Mouse (Mus musculus) frontal cortex, postnatal 10 days (tissue): Measurements from ENCODE around the gene Clstn2.

ENCODE experiments used
- DNase-seq, 2 experiments: peaks; one replicate each; pipeline ENCODE4 v3.0.0; 2022; ENCODE audit warnings: low spot score in 2 of 2, mixed read lengths in 1 of 2

The Clstn2 gene

DNA sequence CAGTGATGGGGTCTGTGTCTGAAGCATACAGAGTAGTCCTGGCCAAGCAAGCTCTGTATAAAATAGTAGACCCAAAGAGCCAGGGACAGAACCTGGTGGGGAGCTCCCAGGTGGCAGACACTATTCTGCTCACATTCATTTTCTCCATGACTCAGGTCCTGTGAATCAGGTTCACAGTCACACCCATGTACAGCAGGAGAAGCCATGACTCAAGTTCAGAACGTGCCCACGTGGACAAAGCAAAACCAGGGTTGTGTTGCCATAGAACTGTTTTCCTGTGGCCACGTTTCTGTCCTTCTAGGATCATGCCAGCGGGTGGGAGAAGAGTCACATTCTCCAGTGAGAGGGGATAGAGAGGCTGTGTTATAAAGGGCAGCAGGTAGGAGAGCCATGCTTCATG lies 353.9 kb downstream of the Clstn2 start:
- no peak for DNase-seq

GRCm38 (mm10) chr9:97677075-97677474 lies 355.9 kb downstream of the Clstn2 start:
- DNase-seq = no peak

GRCm38 (mm10) chr9:97672681-97673080 lies 360.3 kb downstream of the Clstn2 start:
- DNase-seq = no peak

GRCm38 (mm10) chr9:97672224-97672623 lies 360.8 kb downstream of the Clstn2 start:
- DNase-seq = no peak

- no peak for DNase-seq
Observed at GRCm38 (mm10) chr9:97670666-97671065, 362.3 kb downstream of the Clstn2 start.

DNA sequence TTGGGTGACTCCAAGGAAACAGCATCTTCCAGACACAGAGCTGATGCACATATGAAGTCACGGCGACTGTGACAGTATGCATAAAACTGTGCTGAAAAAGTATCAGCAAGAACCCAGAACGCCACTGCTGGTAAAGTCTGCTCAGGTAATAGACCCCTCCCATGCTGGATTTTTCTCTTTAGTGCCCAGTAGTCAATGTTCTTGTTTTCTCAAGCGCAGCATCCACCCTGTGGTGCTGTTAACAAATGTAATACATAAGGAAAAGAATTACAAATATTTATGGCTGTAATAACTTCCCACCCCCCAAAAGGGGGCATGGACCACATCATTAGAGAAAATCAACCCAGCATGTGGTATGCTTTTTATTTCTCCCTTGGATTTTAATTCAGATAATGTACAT lies 372.0 kb downstream of the Clstn2 start:
- DNase-seq = no peak

GRCm38 (mm10) chr9:97658736-97659135 lies 374.2 kb downstream of the Clstn2 start:
- DNase-seq = no peak

GRCm38 (mm10) chr9:97648409-97648808 lies 384.6 kb downstream of the Clstn2 start:
- no peak for DNase-seq

- no peak for DNase-seq
Observed at GRCm38 (mm10) chr9:97645746-97646145, 387.2 kb downstream of the Clstn2 start.

DNA sequence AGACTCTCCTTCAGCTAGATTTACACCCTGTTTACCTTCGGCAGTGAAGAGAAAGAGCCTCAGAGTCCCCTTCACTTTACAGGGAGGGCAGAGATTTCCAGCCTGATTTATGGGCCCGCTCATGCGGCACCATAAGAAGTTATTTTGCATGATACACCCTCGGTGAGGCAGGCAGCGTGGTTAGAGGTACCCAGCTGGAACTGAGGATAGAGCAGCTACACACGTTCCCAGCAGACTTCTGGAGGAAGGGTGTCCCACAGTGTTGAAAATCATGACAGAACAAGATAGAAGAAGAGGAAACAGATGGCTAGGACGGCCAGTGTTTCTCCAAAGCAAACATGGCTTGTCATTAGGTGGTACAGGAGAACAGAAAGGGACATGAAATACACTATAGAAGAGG lies 390.6 kb downstream of the Clstn2 start:
- no peak for DNase-seq

DNA sequence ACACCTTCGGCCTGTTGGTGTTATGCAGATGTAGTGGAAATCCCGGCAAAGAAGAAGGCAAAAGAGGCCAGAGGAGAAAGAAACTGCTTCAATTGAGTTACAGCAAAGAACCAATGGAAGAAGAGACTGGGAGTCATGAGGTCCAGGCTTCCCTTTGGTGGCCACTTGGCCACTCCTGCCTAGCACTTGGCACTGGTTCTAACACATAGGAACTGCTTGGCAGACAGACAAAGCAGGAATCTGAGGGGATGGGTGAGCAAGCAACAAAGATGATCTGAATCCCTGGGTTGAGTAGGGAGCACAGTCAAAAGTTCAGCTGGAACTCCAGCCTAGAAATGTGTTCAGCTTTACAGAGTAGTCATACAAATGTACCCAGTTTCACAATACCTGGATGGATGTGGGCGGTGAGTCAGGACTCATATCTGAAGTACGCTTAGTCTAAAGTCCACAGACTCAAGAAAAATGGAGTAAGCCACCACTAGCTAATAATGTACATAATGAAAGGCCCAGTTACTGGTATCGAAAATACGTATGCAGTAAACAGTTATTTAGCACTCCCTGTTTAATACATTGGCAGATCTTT lies 392.9 kb downstream of the Clstn2 start:
- DNase-seq = no peak

GRCm38 (mm10) chr9:97638683-97639354 lies 394.2 kb downstream of the Clstn2 start:
- DNase-seq = no peak

DNA sequence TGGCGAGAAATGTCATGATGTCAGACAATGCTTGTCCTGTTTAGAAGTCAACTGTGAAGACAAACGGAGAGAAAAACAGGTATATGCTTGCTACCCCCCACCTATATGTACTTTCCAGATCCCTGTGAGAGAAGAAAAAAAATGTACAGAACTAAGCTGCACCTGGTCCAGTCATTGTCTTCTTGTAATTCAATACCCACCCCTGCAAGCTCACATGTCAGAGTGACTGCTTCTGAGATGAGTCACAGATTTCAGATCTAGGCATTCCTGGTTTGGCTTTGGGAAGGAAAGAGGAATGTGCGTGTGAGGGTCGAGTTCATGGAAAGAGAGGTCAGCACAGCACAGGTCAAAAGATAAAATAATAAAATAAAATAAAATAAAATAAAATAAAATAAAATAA lies 397.6 kb downstream of the Clstn2 start:
- DNase-seq = no peak

GRCm38 (mm10) chr9:97634831-97635230 lies 398.1 kb downstream of the Clstn2 start:
- no peak for DNase-seq

DNA sequence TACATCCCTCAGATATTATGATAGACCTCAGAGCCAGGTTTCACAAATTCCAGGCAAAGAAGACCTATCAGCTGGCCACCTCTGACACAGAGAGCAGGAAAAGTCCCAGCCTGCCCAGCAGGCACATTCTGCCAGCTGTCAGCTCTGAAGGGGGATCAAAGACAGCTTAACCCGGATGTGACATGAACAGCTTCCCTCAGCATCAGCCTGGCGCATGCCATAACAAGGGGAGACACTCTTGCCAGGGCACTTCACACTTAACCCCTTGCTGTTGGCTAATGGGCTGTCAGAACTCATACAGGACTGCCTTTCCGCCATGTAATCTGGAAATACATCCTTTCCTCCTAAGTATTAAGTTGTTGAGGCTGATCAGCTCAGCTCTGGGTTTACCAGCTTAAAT lies 403.8 kb downstream of the Clstn2 start:
- DNase-seq = no peak

GRCm38 (mm10) chr9:97628361-97628908 lies 404.5 kb downstream of the Clstn2 start:
- DNase-seq = no peak

DNA sequence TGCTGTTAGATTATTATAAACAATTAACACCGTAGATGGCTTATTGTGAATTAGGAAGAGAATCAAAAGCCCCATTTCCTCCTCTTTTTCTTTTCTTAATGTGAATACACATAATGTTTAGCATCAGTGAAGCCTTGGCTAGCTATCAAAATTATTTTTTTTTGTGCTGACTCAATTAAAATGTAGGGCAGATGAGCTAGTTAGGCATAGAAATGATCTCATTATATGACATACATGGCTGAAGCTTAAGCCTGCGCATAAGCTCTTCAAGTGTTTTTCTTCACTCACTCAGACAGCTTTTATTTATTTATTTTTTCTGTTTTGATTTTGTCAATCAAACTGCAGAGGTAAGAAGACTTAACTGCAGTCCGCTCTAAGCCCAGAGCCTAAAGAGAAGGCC lies 405.1 kb downstream of the Clstn2 start:
- DNase-seq = no peak

- DNase-seq = no peak
Observed at GRCm38 (mm10) chr9:97610566-97610965, 422.4 kb downstream of the Clstn2 start.

GRCm38 (mm10) chr9:97603729-97604128 lies 429.3 kb downstream of the Clstn2 start:
- no peak for DNase-seq

GRCm38 (mm10) chr9:97602476-97602875 lies 430.5 kb downstream of the Clstn2 start:
- no peak for DNase-seq

GRCm38 (mm10) chr9:97599006-97599405 lies 434.0 kb downstream of the Clstn2 start:
- no peak for DNase-seq

DNA sequence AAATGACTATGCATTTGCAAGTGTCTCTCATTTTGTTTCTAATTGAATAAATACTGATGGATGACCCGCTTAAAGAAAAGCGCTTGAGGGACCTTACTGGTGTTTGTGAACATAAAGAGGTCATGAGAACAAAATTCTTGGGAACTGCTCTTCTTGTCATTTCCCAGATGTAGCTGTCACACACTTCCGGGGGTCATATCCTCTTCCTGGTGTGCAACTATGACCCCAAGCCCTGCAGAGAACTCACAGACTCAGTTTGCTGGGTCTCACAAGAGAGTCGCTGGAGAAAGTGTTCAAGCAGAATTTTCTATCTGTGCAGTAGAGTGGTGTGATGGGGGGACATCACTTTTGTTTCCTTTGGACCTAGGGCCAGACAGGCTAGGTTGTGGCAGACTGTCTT lies 442.3 kb downstream of the Clstn2 start:
- no peak for DNase-seq

GRCm38 (mm10) chr9:97570881-97571280 lies 462.1 kb downstream of the Clstn2 start:
- DNase-seq = peak in 1 of 2 experiments; percentile 17
